15 mouse cellular contexts compared by ENCODE assay signal in genomic region chr11:71767726-71768125, GRCm38 (mm10). TPM values are rescaled to one million over a fixed set of nuclear protein-coding genes. Genes with fewer than 3 reads are reported as not detected.
DNase-seq lines count a peak whose midpoint lies in the region.
"Had no signal": no experiment of that assay in that cellular context is flagged by ENCODE, and none has a peak within 500 bp of the region (broad histone marks: within the 10 kb centered on the region; RNA-seq: fewer than 3 reads in every experiment).

No protein-coding gene starts in this region.

- DNase-seq in cerebellum, adult 8-10 months, result peak; percentile 29
- DNase-seq in cerebellum, postnatal 4 days (ENCODE audit: low spot score in 2 of 2), result no peak
- DNase-seq in left cerebral cortex, postnatal 4 days, result peak; percentile 66
- DNase-seq in left cerebral cortex, postnatal 36 days (ENCODE audit: low spot score in 2 of 2), result no peak
- peak; percentile 40 to 61 for DNase-seq in cerebellum, postnatal 25 days
- DNase-seq in urinary bladder, postnatal 36 days (ENCODE audit: low spot score in 2 of 2), result no peak
- DNase-seq: adrenal gland, adult 2 months; adrenal gland, postnatal 25 days; forebrain, postnatal 0 days; gastrocnemius, adult 2 months; gastrocnemius, postnatal 14 days; heart, adult 11 months had no signal

- intact Hi-C loops in left cerebral cortex, postnatal 4 days (cut with DNase I), result no loop called here
- intact Hi-C loops in left cerebral cortex, postnatal 36 days (cut with DNase I), result no loop called here

RNA-seq across cellular contexts. Expression of gene Wscd1, which starts 18.0 kb away (rescaled TPM):
- 10 to 100 TPM; 61.4 to 71.4 TPM for total RNA-seq in left cerebral cortex, postnatal 4 days (2021)
- 10 to 100 TPM; 55.3 to 69.7 TPM for total RNA-seq in left cerebral cortex, postnatal 36 days (2021)
- total RNA-seq: common myeloid progenitor, adult 5-6 weeks; hematopoietic stem cell, adult 5-6 weeks; MEL had no signal

Comparison
In these comparisons a context has a peak if more than half of its experiments do, and no peak if none do; other contexts are left out.
1. DNase-seq: peak in cerebellum, adult 8-10 months (single experiment), left cerebral cortex, postnatal 4 days (single experiment) and cerebellum, postnatal 25 days (2 of 2); none in cerebellum, postnatal 4 days (0 of 2), left cerebral cortex, postnatal 36 days (0 of 2) and urinary bladder, postnatal 36 days (0 of 2).